Mouse (Mus musculus): ENCODE measurements around the gene Cd300lg. TPM values are rescaled to one million over a fixed set of nuclear protein-coding genes. Genes with fewer than 3 reads are reported as not detected.

Gene Cd300lg
- polyA plus RNA-seq, 1 experiment: not detected

- H3K4me1 ChIP-seq (ENCODE audit: control insufficient read depth, insufficient read depth, low read length): no peaks in the 10 kb centered on the region
- TF ChIP-seq POLR2A (IDR thresholded peaks at IDR 0.05; ENCODE audit: insufficient read depth, low read length) (no peak), EP300 (IDR thresholded peaks at IDR 0.05; ENCODE audit: insufficient read depth, low read depth, low read length) (no peak), CTCF (IDR thresholded peaks at IDR 0.05; ENCODE audit: low read depth, low read length) (no peak)
- H3K9ac ChIP-seq (ENCODE audit: low read depth, poor library complexity, severe bottlenecking): no peak overlapping the region
- no peaks in the 10 kb centered on the region for H3K27me3 ChIP-seq (ENCODE audit: control insufficient read depth, insufficient read depth, low read length, poor library complexity, severe bottlenecking)
- no peak overlapping the region for H3K4me3 ChIP-seq (ENCODE audit: low read depth, low read length)
- H3K36me3 ChIP-seq (ENCODE audit: control insufficient read depth, insufficient read depth, low read length, poor library complexity, severe bottlenecking): no peaks in the 10 kb centered on the region
- no peaks in the 10 kb centered on the region for H3K9me3 ChIP-seq (replicated peaks; ENCODE audit: control insufficient read depth, insufficient read depth, low read length, poor library complexity, severe bottlenecking)
- no peak overlapping the region for H3K27ac ChIP-seq (ENCODE audit: insufficient read depth, low read length)
Measured at GRCm38 (mm10) chr11:102010140-102010539, 31.2 kb upstream of the Cd300lg start.

GRCm38 (mm10) chr11:102011510-102011909, 29.8 kb upstream of the Cd300lg start:
- Histone ChIP-seq H3K36me3 (ENCODE audit: control insufficient read depth, insufficient read depth, low read length, poor library complexity, severe bottlenecking) (no peaks in the 10 kb centered on the region), H3K9ac (ENCODE audit: low read depth, poor library complexity, severe bottlenecking) (no peak overlapping the region), H3K27ac (ENCODE audit: insufficient read depth, low read length) (no peak overlapping the region), H3K9me3 (replicated peaks; ENCODE audit: control insufficient read depth, insufficient read depth, low read length, poor library complexity, severe bottlenecking) (no peaks in the 10 kb centered on the region), H3K27me3 (ENCODE audit: control insufficient read depth, insufficient read depth, low read length, poor library complexity, severe bottlenecking) (no peaks in the 10 kb centered on the region), H3K4me1 (ENCODE audit: control insufficient read depth, insufficient read depth, low read length) (no peaks in the 10 kb centered on the region), H3K4me3 (ENCODE audit: low read depth, low read length) (no peak overlapping the region)
- TF ChIP-seq POLR2A (IDR thresholded peaks at IDR 0.05; ENCODE audit: insufficient read depth, low read length): no peak
- no peak for TF ChIP-seq CTCF (IDR thresholded peaks at IDR 0.05; ENCODE audit: low read depth, low read length)
- no peak for TF ChIP-seq EP300 (IDR thresholded peaks at IDR 0.05; ENCODE audit: insufficient read depth, low read depth, low read length)

- Histone ChIP-seq H3K4me1 (ENCODE audit: control insufficient read depth, insufficient read depth, low read length) (no peaks in the 10 kb centered on the region), H3K9me3 (replicated peaks; ENCODE audit: control insufficient read depth, insufficient read depth, low read length, poor library complexity, severe bottlenecking) (no peaks in the 10 kb centered on the region), H3K27me3 (ENCODE audit: control insufficient read depth, insufficient read depth, low read length, poor library complexity, severe bottlenecking) (no peaks in the 10 kb centered on the region), H3K4me3 (ENCODE audit: low read depth, low read length) (no peak overlapping the region), H3K27ac (ENCODE audit: insufficient read depth, low read length) (no peak overlapping the region), H3K36me3 (ENCODE audit: control insufficient read depth, insufficient read depth, low read length, poor library complexity, severe bottlenecking) (no peaks in the 10 kb centered on the region), H3K9ac (ENCODE audit: low read depth, poor library complexity, severe bottlenecking) (no peak overlapping the region)
- no peak for TF ChIP-seq POLR2A (IDR thresholded peaks at IDR 0.05; ENCODE audit: insufficient read depth, low read length)
- TF ChIP-seq EP300 (IDR thresholded peaks at IDR 0.05; ENCODE audit: insufficient read depth, low read depth, low read length): no peak
- TF ChIP-seq CTCF (IDR thresholded peaks at IDR 0.05; ENCODE audit: low read depth, low read length): no peak
Measured at GRCm38 (mm10) chr11:102013201-102013600, 28.1 kb upstream of the Cd300lg start.

- H3K9ac ChIP-seq (ENCODE audit: low read depth, poor library complexity, severe bottlenecking): no peak overlapping the region
- TF ChIP-seq POLR2A (IDR thresholded peaks at IDR 0.05; ENCODE audit: insufficient read depth, low read length) (no peak), EP300 (IDR thresholded peaks at IDR 0.05; ENCODE audit: insufficient read depth, low read depth, low read length) (no peak)
- no peaks in the 10 kb centered on the region for H3K27me3 ChIP-seq (ENCODE audit: control insufficient read depth, insufficient read depth, low read length, poor library complexity, severe bottlenecking)
- H3K4me1 ChIP-seq (ENCODE audit: control insufficient read depth, insufficient read depth, low read length): no peaks in the 10 kb centered on the region
- H3K9me3 ChIP-seq (replicated peaks; ENCODE audit: control insufficient read depth, insufficient read depth, low read length, poor library complexity, severe bottlenecking): no peaks in the 10 kb centered on the region
- H3K36me3 ChIP-seq (ENCODE audit: control insufficient read depth, insufficient read depth, low read length, poor library complexity, severe bottlenecking): no peaks in the 10 kb centered on the region
- H3K4me3 ChIP-seq (ENCODE audit: low read depth, low read length): no peak overlapping the region
- H3K27ac ChIP-seq (ENCODE audit: insufficient read depth, low read length): no peak overlapping the region
Measured at GRCm38 (mm10) chr11:102015472-102015871, 25.8 kb upstream of the Cd300lg start.

GRCm38 (mm10) chr11:102016136-102016535, 25.2 kb upstream of the Cd300lg start:
- TF ChIP-seq CTCF (IDR thresholded peaks at IDR 0.05; ENCODE audit: low read depth, low read length): no peak
- TF ChIP-seq POLR2A (IDR thresholded peaks at IDR 0.05; ENCODE audit: insufficient read depth, low read length): no peak
- no peak for TF ChIP-seq EP300 (IDR thresholded peaks at IDR 0.05; ENCODE audit: insufficient read depth, low read depth, low read length)
- Histone ChIP-seq H3K9ac (ENCODE audit: low read depth, poor library complexity, severe bottlenecking) (no peak overlapping the region), H3K27ac (ENCODE audit: insufficient read depth, low read length) (no peak overlapping the region), H3K4me1 (ENCODE audit: control insufficient read depth, insufficient read depth, low read length) (no peaks in the 10 kb centered on the region), H3K27me3 (ENCODE audit: control insufficient read depth, insufficient read depth, low read length, poor library complexity, severe bottlenecking) (no peaks in the 10 kb centered on the region), H3K4me3 (ENCODE audit: low read depth, low read length) (no peak overlapping the region), H3K36me3 (ENCODE audit: control insufficient read depth, insufficient read depth, low read length, poor library complexity, severe bottlenecking) (no peaks in the 10 kb centered on the region), H3K9me3 (replicated peaks; ENCODE audit: control insufficient read depth, insufficient read depth, low read length, poor library complexity, severe bottlenecking) (no peaks in the 10 kb centered on the region)

GRCm38 (mm10) chr11:102019736-102020135, 21.6 kb upstream of the Cd300lg start:
- H3K4me3 ChIP-seq (ENCODE audit: low read depth, low read length): no peak overlapping the region
- no peaks in the 10 kb centered on the region for H3K9me3 ChIP-seq (replicated peaks; ENCODE audit: control insufficient read depth, insufficient read depth, low read length, poor library complexity, severe bottlenecking)
- H3K36me3 ChIP-seq (ENCODE audit: control insufficient read depth, insufficient read depth, low read length, poor library complexity, severe bottlenecking): no peaks in the 10 kb centered on the region
- no peak overlapping the region for H3K9ac ChIP-seq (ENCODE audit: low read depth, poor library complexity, severe bottlenecking)
- H3K27me3 ChIP-seq (ENCODE audit: control insufficient read depth, insufficient read depth, low read length, poor library complexity, severe bottlenecking): no peaks in the 10 kb centered on the region
- no peaks in the 10 kb centered on the region for H3K4me1 ChIP-seq (ENCODE audit: control insufficient read depth, insufficient read depth, low read length)
- H3K27ac ChIP-seq (ENCODE audit: insufficient read depth, low read length): no peak overlapping the region
- TF ChIP-seq EP300 (IDR thresholded peaks at IDR 0.05; ENCODE audit: insufficient read depth, low read depth, low read length) (no peak), POLR2A (IDR thresholded peaks at IDR 0.05; ENCODE audit: insufficient read depth, low read length) (no peak), CTCF (IDR thresholded peaks at IDR 0.05; ENCODE audit: low read depth, low read length) (no peak)

Data from ES-Bruce4 (cell line).